Mouse (Mus musculus): Measurements from ENCODE around the gene 2700081O15Rik. TPM values are rescaled to one million over a fixed set of nuclear protein-coding genes. Genes with fewer than 3 reads are reported as not detected.

Gene 2700081O15Rik
- polyA plus RNA-seq, 1 experiment from 2014 or later = 11.8 TPM

DNA sequence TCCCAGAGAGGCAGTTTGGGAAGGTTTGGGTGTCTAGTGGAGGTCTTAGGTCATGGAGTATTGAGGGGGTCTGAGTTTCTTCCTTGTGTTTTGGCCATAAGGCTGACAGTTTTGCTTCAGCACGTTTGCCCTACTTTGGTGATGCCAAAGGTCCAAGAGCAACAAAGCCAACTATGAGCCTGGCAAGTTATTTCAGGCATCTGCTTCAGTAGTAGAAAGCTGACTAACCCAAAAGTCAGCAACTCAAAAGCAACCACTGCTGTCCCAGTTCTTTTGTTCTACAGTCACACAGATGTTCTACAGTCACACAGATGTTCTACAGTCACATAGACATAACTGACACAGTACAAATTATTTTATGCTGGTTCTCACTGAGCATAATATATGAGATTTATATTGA, 28.2 kb downstream of the 2700081O15Rik start:
- Histone ChIP-seq H3K9ac (no peak overlapping the region), H3K4me3 (no peak overlapping the region), H3K27me3 (no peaks in the 10 kb centered on the region), H3K9me3 (no peaks in the 10 kb centered on the region), H3K4me1 (peaks cover 8% of the 10 kb centered on the region; the same call in 1 of the 2 replicates), H3K36me3 (peaks cover 5% of the 10 kb centered on the region; the same call in 1 of the 2 replicates), H3K27ac (no peak overlapping the region), H3K4me2 (no peak overlapping the region)
- ATAC-seq (ENCODE audit: insufficient number of reproducible peaks, insufficient read depth, low FRiP score, low TSS enrichment, low read depth) = no peak
- 78% methylated on average over 1 of the region's 1 CpGs for WGBS

DNA sequence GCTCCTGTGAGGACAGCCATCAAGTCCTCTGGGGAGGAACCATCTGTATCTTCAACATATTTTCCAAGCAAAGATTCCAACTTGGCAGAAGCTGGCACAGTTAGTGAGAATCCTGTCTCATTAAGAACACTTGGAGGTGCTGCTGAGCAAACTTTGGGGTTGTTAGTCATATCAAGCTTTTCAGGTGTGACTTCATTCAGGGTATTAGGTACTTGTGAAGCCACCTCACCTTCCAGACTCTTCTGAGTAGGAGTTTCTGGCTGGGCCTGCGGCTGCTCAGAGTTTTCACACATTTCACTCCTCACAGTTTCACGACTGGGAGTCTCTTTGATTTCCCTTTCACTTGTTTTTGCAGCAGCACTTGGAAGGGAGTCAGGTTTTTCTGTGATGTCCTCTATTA, 39.4 kb downstream of the 2700081O15Rik start:
- ATAC-seq (ENCODE audit: insufficient number of reproducible peaks, insufficient read depth, low FRiP score, low TSS enrichment, low read depth) = no peak
- Histone ChIP-seq H3K9ac (no peak overlapping the region), H3K27ac (no peak overlapping the region), H3K9me3 (no peaks in the 10 kb centered on the region), H3K4me3 (no peak overlapping the region), H3K36me3 (peaks cover 7% of the 10 kb centered on the region; the same call in 1 of the 2 replicates), H3K4me2 (no peak overlapping the region), H3K4me1 (peaks cover 7% of the 10 kb centered on the region), H3K27me3 (no peaks in the 10 kb centered on the region)
- 86% methylated on average over 2 of the region's 2 CpGs for WGBS

- Histone ChIP-seq H3K4me1 (0 out of 2 replicates have a peak, but pooled peaks cover 4% of the 10 kb centered on the region), H3K36me3 (peaks cover 7% of the 10 kb centered on the region; the same call in 1 of the 2 replicates), H3K4me3 (no peak overlapping the region), H3K27ac (no peak overlapping the region), H3K9me3 (no peaks in the 10 kb centered on the region), H3K4me2 (no peak overlapping the region), H3K27me3 (no peaks in the 10 kb centered on the region), H3K9ac (no peak overlapping the region)
- ATAC-seq (ENCODE audit: insufficient number of reproducible peaks, insufficient read depth, low FRiP score, low TSS enrichment, low read depth) = no peak
These were observed 41.5 kb downstream of the 2700081O15Rik start for GRCm38 (mm10) chr19:7458901-7459300.

- H3K4me2 ChIP-seq = no peak overlapping the region
- H3K4me3 ChIP-seq = no peak overlapping the region
- WGBS = 78% methylated on average over 2 of the region's 2 CpGs
- peaks cover 7% of the 10 kb centered on the region; the same call in 1 of the 2 replicates for H3K36me3 ChIP-seq
- H3K9ac ChIP-seq = no peak overlapping the region
- no peak overlapping the region for H3K27ac ChIP-seq
- H3K27me3 ChIP-seq = no peaks in the 10 kb centered on the region
- H3K9me3 ChIP-seq = no peaks in the 10 kb centered on the region
- no peak for ATAC-seq (ENCODE audit: insufficient number of reproducible peaks, insufficient read depth, low FRiP score, low TSS enrichment, low read depth)
- H3K4me1 ChIP-seq = 0 out of 2 replicates have a peak, but pooled peaks cover 4% of the 10 kb centered on the region
These were observed 41.9 kb downstream of the 2700081O15Rik start for GRCm38 (mm10) chr19:7459370-7459769.

GRCm38 (mm10) chr19:7467915-7468314, 50.5 kb downstream of the 2700081O15Rik start:
- no peak overlapping the region for H3K9ac ChIP-seq
- no peak overlapping the region for H3K4me2 ChIP-seq
- ATAC-seq (ENCODE audit: insufficient number of reproducible peaks, insufficient read depth, low FRiP score, low TSS enrichment, low read depth) = no peak
- no peaks in the 10 kb centered on the region for H3K9me3 ChIP-seq
- H3K36me3 ChIP-seq = peaks cover 4% of the 10 kb centered on the region; the same call in 1 of the 2 replicates
- H3K4me1 ChIP-seq = peaks cover 4% of the 10 kb centered on the region; the same call in 1 of the 2 replicates
- H3K4me3 ChIP-seq = no peak overlapping the region
- no peak overlapping the region for H3K27ac ChIP-seq
- no peaks in the 10 kb centered on the region for H3K27me3 ChIP-seq

DNA sequence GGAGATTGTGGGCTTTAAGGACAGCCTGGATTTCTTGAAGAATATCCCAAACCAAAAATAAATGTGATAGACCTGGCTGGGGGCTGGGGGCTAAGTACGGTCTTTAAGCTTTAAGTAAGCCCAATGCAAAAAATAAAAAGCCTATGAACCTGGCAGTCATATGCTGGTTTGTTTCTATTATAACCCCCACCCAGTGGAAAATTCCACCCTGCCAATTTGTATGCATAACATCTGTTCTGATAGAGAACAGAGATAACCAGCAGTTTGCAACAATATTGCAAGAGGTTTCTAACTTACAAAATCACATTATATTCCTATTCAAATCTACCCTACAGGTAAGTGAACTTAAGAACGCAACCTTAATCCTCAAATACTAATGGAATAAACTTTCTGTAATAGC, 53.2 kb downstream of the 2700081O15Rik start:
- no peak overlapping the region for H3K27ac ChIP-seq
- no peak overlapping the region for H3K9ac ChIP-seq
- peaks cover 8% of the 10 kb centered on the region for H3K36me3 ChIP-seq
- no peaks in the 10 kb centered on the region for H3K27me3 ChIP-seq
- 79% methylated on average over 2 of the region's 2 CpGs for WGBS
- H3K4me2 ChIP-seq = no peak overlapping the region
- no peak for ATAC-seq (ENCODE audit: insufficient number of reproducible peaks, insufficient read depth, low FRiP score, low TSS enrichment, low read depth)
- no peak overlapping the region for H3K4me3 ChIP-seq
- H3K4me1 ChIP-seq = peaks cover 4% of the 10 kb centered on the region; the same call in 1 of the 2 replicates
- H3K9me3 ChIP-seq = no peaks in the 10 kb centered on the region

Small RNAs within 50 kb of the gene (microRNA-seq; reads per million reads assigned to microRNA genes)
- 1.7 reads per million for gene Mir6991

Other genes starting within 250 kb of the 2700081O15Rik start
- 205 and 228 TPM in 2 replicates for gene Otub1, start 211.3 kb upstream of the 2700081O15Rik start, polyA plus RNA-seq (2015; fragmentation: Nextera tagmentation; extraction: Ambion mirVana)
- 789 and 891 TPM in 2 replicates for gene Cox8a, start 200.0 kb upstream of the 2700081O15Rik start, polyA plus RNA-seq (2015; fragmentation: Nextera tagmentation; extraction: Ambion mirVana)
- 56.9 and 57.1 TPM in 2 replicates for gene Naa40, start 176.4 kb upstream of the 2700081O15Rik start, polyA plus RNA-seq (2015; fragmentation: Nextera tagmentation; extraction: Ambion mirVana)
- 25.2 and 30.6 TPM in 2 replicates for gene Rcor2, start 150.3 kb upstream of the 2700081O15Rik start, polyA plus RNA-seq (2015; fragmentation: Nextera tagmentation; extraction: Ambion mirVana)
- 42.8 and 47.2 TPM in 2 replicates for gene Mark2, start 75.8 kb upstream of the 2700081O15Rik start, polyA plus RNA-seq (2015; fragmentation: Nextera tagmentation; extraction: Ambion mirVana)
- gene Spindoc, start 34.6 kb upstream of the 2700081O15Rik start, polyA plus RNA-seq (2015; fragmentation: Nextera tagmentation; extraction: Ambion mirVana) = 30.8 and 42.4 TPM in 2 replicates
- gene Rtn3, start 65.7 kb downstream of the 2700081O15Rik start, polyA plus RNA-seq (2015; fragmentation: Nextera tagmentation; extraction: Ambion mirVana) = 104 and 112 TPM in 2 replicates
- gene Atl3, start 76.4 kb downstream of the 2700081O15Rik start, polyA plus RNA-seq (2015; fragmentation: Nextera tagmentation; extraction: Ambion mirVana) = 13.5 and 17.5 TPM in 2 replicates
- 9.2 and 10.0 TPM in 2 replicates for gene Pla2g16, start 139.8 kb downstream of the 2700081O15Rik start, polyA plus RNA-seq (2015; fragmentation: Nextera tagmentation; extraction: Ambion mirVana)
- gene Lgals12, start 189.6 kb downstream of the 2700081O15Rik start, polyA plus RNA-seq (2015; fragmentation: Nextera tagmentation; extraction: Ambion mirVana) = 0.45 and 0.65 TPM in 2 replicates
- gene Hrasls5, start 194.9 kb downstream of the 2700081O15Rik start, polyA plus RNA-seq (2015; fragmentation: Nextera tagmentation; extraction: Ambion mirVana) = not detected in 2 replicates